Mouse (Mus musculus) kidney, embryonic 16.5 days (tissue): ENCODE measurements at regions not wholly inside any gene's neighbourhood (a gene's known extent, or its start where the extent isn't known, plus 50 kb on each side); places are given as distances from the start of the nearest gene placed in this dataset.

Experiments used
- ATAC-seq: fragments of 200-750 bp; cut with Nextera tagmentation; 2 replicates; pipeline ENCODE4 v1.8.0; 2017; ENCODE audit warnings: moderate TSS enrichment; ENCODE audit not compliant: low FRiP score, low TSS enrichment
- H3K27ac ChIP-seq: fragments of 300-500 bp; sonication (generic); 2 replicates; pipeline ENCODE4 v1.5.1; 2014; ENCODE audit warnings: low read length
- H3K27me3 ChIP-seq: fragments of 300-500 bp; sonication (generic); 2 replicates; pipeline ENCODE4 v1.6.1; 2014; ENCODE audit warnings: low read length, control low read depth, mixed read lengths; ENCODE audit not compliant: insufficient read depth
- H3K36me3 ChIP-seq: fragments of 300-500 bp; sonication (generic); 2 replicates; pipeline ENCODE4 v1.6.1; 2014; ENCODE audit warnings: low read length, control low read depth, mixed read lengths; ENCODE audit not compliant: insufficient read depth
- H3K4me1 ChIP-seq: fragments of 300-500 bp; sonication (generic); 2 replicates; pipeline ENCODE4 v1.6.1; 2014; ENCODE audit warnings: low read length, control low read depth, mixed read lengths; ENCODE audit not compliant: insufficient read depth
- H3K4me2 ChIP-seq: fragments of 300-500 bp; sonication (generic); replicated peaks from 2 replicates; pipeline ENCODE4 v1.6.1; 2014; ENCODE audit warnings: low read depth, low read length
- H3K4me3 ChIP-seq: fragments of 300-500 bp; sonication (generic); 2 replicates; pipeline ENCODE4 v1.5.1; 2014; ENCODE audit warnings: mild to moderate bottlenecking, low read length
- H3K9ac ChIP-seq: fragments of 300-500 bp; sonication (generic); replicated peaks from 2 replicates; pipeline ENCODE4 v1.6.1; 2014; ENCODE audit warnings: low read length
- H3K9me3 ChIP-seq: fragments of 300-500 bp; sonication (generic); 2 replicates; pipeline ENCODE4 v1.6.1; 2016; ENCODE audit warnings: low read length, control low read depth
- WGBS: fragments of 180-500 bp; shearing (Covaris S2); extraction: QIAGEN DNeasy Blood & Tissue Kit; methylation state at CpG from one replicate; pipeline ENCODE4 v1.1.7; 2014; 5-methylcytosine and 5-hydroxymethylcytosine counted together

- ATAC-seq = no peak
- no peak overlapping the region for H3K4me2 ChIP-seq
- no peaks in the 10 kb centered on the region for H3K27me3 ChIP-seq
- H3K9me3 ChIP-seq = 0 out of 2 replicates have a peak, but pooled peaks cover 6% of the 10 kb centered on the region
- H3K4me3 ChIP-seq = no peak overlapping the region
- peaks cover 17% of the 10 kb centered on the region; the same call in 1 of the 2 replicates for H3K4me1 ChIP-seq
- H3K27ac ChIP-seq = no peak overlapping the region
- WGBS = 83% methylated on average over 3 of the region's 3 CpGs
- H3K36me3 ChIP-seq = no peaks in the 10 kb centered on the region
- no peak overlapping the region for H3K9ac ChIP-seq
These were observed 156.4 kb upstream of the Tnfaip3 start for GRCm38 (mm10) chr10:19171834-19172233.

GRCm38 (mm10) chr10:19170596-19170995, 155.1 kb upstream of the Tnfaip3 start:
- 0 out of 2 replicates have a peak, but pooled peaks have one; percentile 27 for ATAC-seq
- WGBS = 37% methylated on average over 4 of the region's 4 CpGs
- Histone ChIP-seq H3K4me1 (peaks cover 17% of the 10 kb centered on the region; the same call in 1 of the 2 replicates), H3K4me2 (no peak overlapping the region), H3K9ac (no peak overlapping the region), H3K4me3 (no peak overlapping the region), H3K27ac (peak overlapping the region; percentile 80), H3K27me3 (no peaks in the 10 kb centered on the region), H3K36me3 (no peaks in the 10 kb centered on the region), H3K9me3 (0 out of 2 replicates have a peak, but pooled peaks cover 6% of the 10 kb centered on the region)

- Histone ChIP-seq H3K4me1 (peaks cover 17% of the 10 kb centered on the region; the same call in 1 of the 2 replicates), H3K9ac (no peak overlapping the region), H3K27ac (no peak overlapping the region), H3K4me2 (no peak overlapping the region), H3K36me3 (no peaks in the 10 kb centered on the region), H3K4me3 (no peak overlapping the region), H3K9me3 (no peaks in the 10 kb centered on the region), H3K27me3 (no peaks in the 10 kb centered on the region)
- 83% methylated on average over 2 of the region's 2 CpGs for WGBS
- no peak for ATAC-seq
These were observed 153.8 kb upstream of the Tnfaip3 start for GRCm38 (mm10) chr10:19169272-19169671.

DNA sequence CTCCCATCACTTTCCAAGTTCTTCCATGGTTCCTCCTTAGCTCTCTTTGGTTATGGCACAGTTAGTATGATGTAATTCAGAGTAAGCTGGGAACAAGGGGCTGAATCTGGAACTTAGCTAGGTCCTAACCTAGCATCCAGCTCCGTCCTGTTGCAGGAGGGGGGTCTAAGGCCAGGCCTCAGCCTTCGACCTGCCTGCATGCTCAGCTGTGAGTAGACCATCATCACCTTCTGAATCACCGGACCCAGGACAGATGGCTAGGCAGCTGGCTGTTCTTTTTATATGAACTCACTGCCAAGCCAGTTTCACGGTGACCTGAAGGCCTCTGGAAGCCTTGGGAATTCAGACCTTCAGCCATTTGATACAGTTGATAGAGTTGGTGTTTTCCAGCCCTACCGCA, 152.9 kb upstream of the Tnfaip3 start:
- H3K27me3 ChIP-seq = no peaks in the 10 kb centered on the region
- no peak overlapping the region for H3K27ac ChIP-seq
- peaks cover 17% of the 10 kb centered on the region; the same call in 1 of the 2 replicates for H3K4me1 ChIP-seq
- no peak for ATAC-seq
- no peak overlapping the region for H3K4me2 ChIP-seq
- H3K9me3 ChIP-seq = no peaks in the 10 kb centered on the region
- no peak overlapping the region for H3K9ac ChIP-seq
- 80% methylated on average over 5 of the region's 5 CpGs for WGBS
- no peak overlapping the region for H3K4me3 ChIP-seq
- H3K36me3 ChIP-seq = no peaks in the 10 kb centered on the region

- Histone ChIP-seq H3K27ac (0 out of 2 replicates have a peak overlapping the region, but pooled peaks have one; percentile 56), H3K9me3 (no peaks in the 10 kb centered on the region), H3K4me2 (no peak overlapping the region), H3K9ac (no peak overlapping the region), H3K27me3 (no peaks in the 10 kb centered on the region), H3K4me3 (no peak overlapping the region), H3K4me1 (peaks cover 17% of the 10 kb centered on the region; the same call in 1 of the 2 replicates), H3K36me3 (no peaks in the 10 kb centered on the region)
- ATAC-seq = peak; percentile 83
- WGBS = 45% methylated on average over 8 of the region's 8 CpGs
These were observed 152.3 kb upstream of the Tnfaip3 start for GRCm38 (mm10) chr10:19167641-19168271.

DNA sequence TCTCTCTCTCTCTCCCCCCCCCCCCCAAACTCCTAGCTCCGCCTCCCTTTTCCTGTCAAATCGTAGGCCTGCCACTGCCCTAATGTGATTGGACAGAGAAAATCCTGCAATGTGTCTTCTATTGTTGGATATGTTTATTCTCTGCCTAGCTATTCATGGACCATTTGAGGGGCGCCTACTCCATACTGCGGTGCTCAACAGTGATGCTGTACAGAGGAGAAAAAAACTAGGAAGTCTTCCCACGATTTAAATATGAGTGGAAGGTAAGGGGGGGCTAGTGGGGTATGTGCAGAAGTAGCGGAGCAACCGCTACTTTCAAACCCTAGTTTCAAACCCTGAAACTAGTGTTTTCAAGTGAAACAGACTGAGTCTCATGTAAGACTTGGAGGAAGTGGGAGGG, 151.6 kb upstream of the Tnfaip3 start:
- H3K9me3 ChIP-seq = no peaks in the 10 kb centered on the region
- no peak for ATAC-seq
- peaks cover 17% of the 10 kb centered on the region; the same call in 1 of the 2 replicates for H3K4me1 ChIP-seq
- no peak overlapping the region for H3K4me2 ChIP-seq
- H3K36me3 ChIP-seq = no peaks in the 10 kb centered on the region
- no peak overlapping the region for H3K9ac ChIP-seq
- WGBS = 78% methylated on average over 6 of the region's 7 CpGs
- no peak overlapping the region for H3K27ac ChIP-seq
- no peaks in the 10 kb centered on the region for H3K27me3 ChIP-seq
- no peak overlapping the region for H3K4me3 ChIP-seq

- no peak overlapping the region for H3K9ac ChIP-seq
- no peaks in the 10 kb centered on the region for H3K36me3 ChIP-seq
- no peak overlapping the region for H3K27ac ChIP-seq
- no peak for ATAC-seq
- H3K4me1 ChIP-seq = no peaks in the 10 kb centered on the region
- H3K9me3 ChIP-seq = no peaks in the 10 kb centered on the region
- H3K4me3 ChIP-seq = no peak overlapping the region
- H3K4me2 ChIP-seq = no peak overlapping the region
- no peaks in the 10 kb centered on the region for H3K27me3 ChIP-seq
- WGBS = 90% methylated on average over 2 of the region's 2 CpGs
These were observed 146.6 kb upstream of the Tnfaip3 start for GRCm38 (mm10) chr10:19162104-19162503.

DNA sequence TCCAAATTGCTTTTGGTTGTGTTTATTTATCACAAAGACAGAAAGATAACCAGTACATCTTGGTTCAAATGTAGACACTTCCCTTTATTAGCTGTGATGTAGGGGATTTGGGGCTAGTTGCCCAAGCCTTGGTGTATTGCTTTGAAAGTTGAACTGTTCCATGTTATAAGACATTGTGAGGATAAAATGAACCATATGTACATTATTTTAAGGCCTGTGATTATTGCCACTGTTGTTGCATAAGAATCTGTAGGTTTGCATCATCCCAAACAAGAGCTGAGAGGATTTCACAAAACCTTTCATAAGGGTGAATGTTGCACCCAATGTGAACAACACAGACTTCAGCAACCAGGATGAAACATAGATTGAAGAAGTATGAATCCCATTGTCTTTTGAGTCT, 145.7 kb upstream of the Tnfaip3 start:
- Histone ChIP-seq H3K9me3 (no peaks in the 10 kb centered on the region), H3K4me3 (no peak overlapping the region), H3K4me2 (no peak overlapping the region), H3K4me1 (no peaks in the 10 kb centered on the region), H3K27me3 (no peaks in the 10 kb centered on the region), H3K36me3 (no peaks in the 10 kb centered on the region), H3K9ac (no peak overlapping the region), H3K27ac (no peak overlapping the region)
- ATAC-seq = no peak

DNA sequence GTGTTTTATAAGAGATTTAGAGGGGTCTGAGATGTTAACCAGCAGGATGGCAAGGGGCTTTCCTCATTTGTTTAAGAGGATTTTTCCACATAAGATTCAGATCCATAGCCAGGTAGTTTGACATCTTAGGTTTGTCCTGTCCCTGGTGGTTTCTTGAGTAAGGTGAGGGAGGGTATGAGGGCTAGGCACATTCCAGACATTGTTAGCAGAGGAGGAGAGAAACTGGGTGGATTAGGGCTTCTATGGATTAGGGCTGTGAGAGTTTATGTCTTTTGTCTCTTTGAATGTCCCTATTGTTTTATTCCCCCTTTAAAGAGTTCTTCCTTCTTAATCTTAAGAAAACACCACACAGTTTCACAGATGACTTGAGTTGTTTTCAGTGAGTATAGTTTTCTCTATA, 138.6 kb upstream of the Tnfaip3 start:
- no peaks in the 10 kb centered on the region for H3K27me3 ChIP-seq
- no peak overlapping the region for H3K9ac ChIP-seq
- H3K9me3 ChIP-seq = no peaks in the 10 kb centered on the region
- H3K4me1 ChIP-seq = 0 out of 2 replicates have a peak, but pooled peaks cover 3% of the 10 kb centered on the region
- no peaks in the 10 kb centered on the region for H3K36me3 ChIP-seq
- H3K4me2 ChIP-seq = no peak overlapping the region
- no peak overlapping the region for H3K27ac ChIP-seq
- ATAC-seq = no peak
- no peak overlapping the region for H3K4me3 ChIP-seq

GRCm38 (mm10) chr10:19152773-19153172, 137.3 kb upstream of the Tnfaip3 start:
- Histone ChIP-seq H3K27me3 (no peaks in the 10 kb centered on the region), H3K4me3 (no peak overlapping the region), H3K9me3 (no peaks in the 10 kb centered on the region), H3K36me3 (no peaks in the 10 kb centered on the region), H3K4me2 (no peak overlapping the region), H3K4me1 (0 out of 2 replicates have a peak, but pooled peaks cover 3% of the 10 kb centered on the region), H3K9ac (no peak overlapping the region), H3K27ac (no peak overlapping the region)
- 79% methylated on average over 5 of the region's 5 CpGs for WGBS
- ATAC-seq = no peak
